Comparison of ENCODE assay signal across 10 mouse cellular contexts in genomic region chr6:124544466-124544865, GRCm38 (mm10). TPM values are rescaled to one million over a fixed set of nuclear protein-coding genes. Genes with fewer than 3 reads are reported as not detected.
A peak's percentile ranks its signal among the peaks of the same experiment; 100 is the strongest.
DNase-seq lines count a peak whose midpoint lies in the region; ATAC-seq and TF ChIP-seq lines count a peak whose summit lies in the region.
"Had no signal": no experiment of that assay in that cellular context is flagged by ENCODE, and none has a peak within 500 bp of the region (broad histone marks: within the 10 kb centered on the region; RNA-seq: fewer than 3 reads in every experiment).

No protein-coding gene starts in this region.

- WGBS in intestine, postnatal 0 days, result 83% methylated on average over 5 of the region's 6 CpGs
- 81% methylated on average over 5 of the region's 6 CpGs for WGBS in intestine, embryonic 16.5 days
- WGBS in forebrain, embryonic 15.5 days, result 88% methylated on average over 6 of the region's 6 CpGs
- 86% methylated on average over 6 of the region's 6 CpGs for WGBS in forebrain, embryonic 13.5 days
- WGBS in midbrain, embryonic 15.5 days, result 91% methylated on average over 6 of the region's 6 CpGs

- peak; percentile 35 for DNase-seq in urinary bladder, postnatal 14 days (ENCODE audit: low spot score)
- no peak for DNase-seq in urinary bladder, postnatal 10 days (ENCODE audit: low spot score)
- DNase-seq in kidney, adult 9 months, result peak; percentile 26
- DNase-seq: embryo, embryonic 11 days had no signal

- no peak overlapping the region for H3K9ac ChIP-seq in intestine, postnatal 0 days (ENCODE audit: low read depth, low read length)
- no peak overlapping the region for H3K9ac ChIP-seq in intestine, embryonic 16.5 days (ENCODE audit: low read depth, low read length)
- H3K9ac ChIP-seq in forebrain, embryonic 15.5 days (replicated peaks), result no peak overlapping the region
- H3K9ac ChIP-seq in forebrain, embryonic 13.5 days, result no peak overlapping the region
- H3K9ac ChIP-seq in midbrain, embryonic 15.5 days, result no peak overlapping the region

- H3K9me3 ChIP-seq in intestine, postnatal 0 days (ENCODE audit: control insufficient read depth), result no peaks in the 10 kb centered on the region
- H3K9me3 ChIP-seq in intestine, embryonic 16.5 days (ENCODE audit: control insufficient read depth, low read length), result no peaks in the 10 kb centered on the region
- no peaks in the 10 kb centered on the region for H3K9me3 ChIP-seq in forebrain, embryonic 15.5 days
- H3K9me3 ChIP-seq in forebrain, embryonic 13.5 days (replicated peaks), result no peaks in the 10 kb centered on the region
- no peaks in the 10 kb centered on the region for H3K9me3 ChIP-seq in midbrain, embryonic 15.5 days

- no peak overlapping the region for H3K4me3 ChIP-seq in intestine, postnatal 0 days (ENCODE audit: low read depth, low read length)
- H3K4me3 ChIP-seq in intestine, embryonic 16.5 days (ENCODE audit: low read length), result no peak overlapping the region
- no peak overlapping the region for H3K4me3 ChIP-seq in forebrain, embryonic 15.5 days
- no peak overlapping the region for H3K4me3 ChIP-seq in forebrain, embryonic 13.5 days
- no peak overlapping the region for H3K4me3 ChIP-seq in midbrain, embryonic 15.5 days

- H3K27me3 ChIP-seq in intestine, postnatal 0 days (replicated peaks; ENCODE audit: control insufficient read depth, insufficient read depth, low read length), result no peaks in the 10 kb centered on the region
- no peaks in the 10 kb centered on the region for H3K27me3 ChIP-seq in intestine, embryonic 16.5 days (replicated peaks; ENCODE audit: control insufficient read depth, insufficient read depth, low read length)
- H3K27me3 ChIP-seq in forebrain, embryonic 15.5 days, result no peaks in the 10 kb centered on the region
- H3K27me3 ChIP-seq in forebrain, embryonic 13.5 days, result no peaks in the 10 kb centered on the region
- no peaks in the 10 kb centered on the region for H3K27me3 ChIP-seq in midbrain, embryonic 15.5 days (replicated peaks)

- H3K4me2 ChIP-seq in intestine, postnatal 0 days (replicated peaks; ENCODE audit: low read depth), result no peak overlapping the region
- no peak overlapping the region for H3K4me2 ChIP-seq in intestine, embryonic 16.5 days (ENCODE audit: low read depth, low read length)
- no peak overlapping the region for H3K4me2 ChIP-seq in forebrain, embryonic 15.5 days (replicated peaks)
- H3K4me2 ChIP-seq in forebrain, embryonic 13.5 days, result no peak overlapping the region
- no peak overlapping the region for H3K4me2 ChIP-seq in midbrain, embryonic 15.5 days
- H3K4me2 ChIP-seq: midbrain, embryonic 11.5 days had no signal

- no peaks in the 10 kb centered on the region for H3K36me3 ChIP-seq in intestine, postnatal 0 days (ENCODE audit: control insufficient read depth, insufficient read depth)
- no peaks in the 10 kb centered on the region for H3K36me3 ChIP-seq in intestine, embryonic 16.5 days (ENCODE audit: control insufficient read depth, insufficient read depth, low read length)
- no peaks in the 10 kb centered on the region for H3K36me3 ChIP-seq in forebrain, embryonic 15.5 days
- no peaks in the 10 kb centered on the region for H3K36me3 ChIP-seq in forebrain, embryonic 13.5 days (ENCODE audit: poor library complexity, severe bottlenecking)
- H3K36me3 ChIP-seq in midbrain, embryonic 15.5 days (replicated peaks), result no peaks in the 10 kb centered on the region

- H3K27ac ChIP-seq in intestine, postnatal 0 days (ENCODE audit: low read depth, low read length), result no peak overlapping the region
- no peak overlapping the region for H3K27ac ChIP-seq in intestine, embryonic 16.5 days (ENCODE audit: low read length)
- H3K27ac ChIP-seq in forebrain, embryonic 15.5 days (replicated peaks), result no peak overlapping the region
- no peak overlapping the region for H3K27ac ChIP-seq in forebrain, embryonic 13.5 days
- no peak overlapping the region for H3K27ac ChIP-seq in midbrain, embryonic 15.5 days

- ATAC-seq in intestine, postnatal 0 days, result no peak
- no peak for ATAC-seq in intestine, embryonic 16.5 days
- no peak for ATAC-seq in forebrain, embryonic 15.5 days (replicated peaks)
- no peak for ATAC-seq in forebrain, embryonic 13.5 days
- ATAC-seq in midbrain, embryonic 15.5 days (replicated peaks), result no peak

- no peaks in the 10 kb centered on the region for H3K4me1 ChIP-seq in intestine, postnatal 0 days (replicated peaks; ENCODE audit: control insufficient read depth, insufficient read depth, low read length)
- H3K4me1 ChIP-seq in intestine, embryonic 16.5 days (ENCODE audit: control insufficient read depth, insufficient read depth, low read length), result no peaks in the 10 kb centered on the region
- H3K4me1 ChIP-seq in forebrain, embryonic 15.5 days, result no peaks in the 10 kb centered on the region
- no peaks in the 10 kb centered on the region for H3K4me1 ChIP-seq in forebrain, embryonic 13.5 days
- no peaks in the 10 kb centered on the region for H3K4me1 ChIP-seq in midbrain, embryonic 15.5 days

- TF ChIP-seq CTCF in intestine, postnatal 0 days (IDR thresholded peaks at IDR 0.05; ENCODE audit: low read depth), result peak; percentile 56

RNA-seq across cellular contexts. Expression of gene C1s1, which starts 2.3 kb away (rescaled TPM):
- polyA plus RNA-seq in intestine, postnatal 0 days (2015; fragmentation: Nextera tagmentation; extraction: Ambion mirVana), result 9.1 and 10.4 TPM in 2 replicates
- polyA plus RNA-seq in intestine, embryonic 16.5 days (2015; fragmentation: Nextera tagmentation; extraction: Ambion mirVana), result 6.3 and 6.6 TPM in 2 replicates
- 0.34 and 0.47 TPM in 2 replicates for polyA plus RNA-seq in forebrain, embryonic 15.5 days (2015; fragmentation: Nextera tagmentation; extraction: Ambion mirVana)
- polyA plus RNA-seq in forebrain, embryonic 13.5 days (2015; fragmentation: Nextera tagmentation; extraction: Ambion mirVana), result 0.14 and 0.40 TPM in 2 replicates
- 0.92 and 1.1 TPM in 2 replicates for polyA plus RNA-seq in midbrain, embryonic 15.5 days (2015; fragmentation: Nextera tagmentation; extraction: Ambion mirVana)

RNA-seq across cellular contexts. Expression of gene C1rb, which starts 25.6 kb away (rescaled TPM):
- not detected in 2 replicates for polyA plus RNA-seq in intestine, postnatal 0 days (2015; fragmentation: Nextera tagmentation; extraction: Ambion mirVana)
- polyA plus RNA-seq in intestine, embryonic 16.5 days (2015; fragmentation: Nextera tagmentation; extraction: Ambion mirVana), result not detected in 2 replicates
- polyA plus RNA-seq in forebrain, embryonic 15.5 days (2015; fragmentation: Nextera tagmentation; extraction: Ambion mirVana), result 0.08 TPM in 1 of 2 replicates, not detected in the other
- polyA plus RNA-seq in forebrain, embryonic 13.5 days (2015; fragmentation: Nextera tagmentation; extraction: Ambion mirVana), result not detected in 2 replicates
- polyA plus RNA-seq in midbrain, embryonic 15.5 days (2015; fragmentation: Nextera tagmentation; extraction: Ambion mirVana), result not detected in 2 replicates
- polyA plus RNA-seq: midbrain, embryonic 11.5 days had no signal

RNA-seq across cellular contexts. Expression of gene C1ra, which starts 32.3 kb away (rescaled TPM):
- 6.9 and 7.5 TPM in 2 replicates for polyA plus RNA-seq in intestine, postnatal 0 days (2015; fragmentation: Nextera tagmentation; extraction: Ambion mirVana)
- polyA plus RNA-seq in intestine, embryonic 16.5 days (2015; fragmentation: Nextera tagmentation; extraction: Ambion mirVana), result 5.1 TPM in 2 replicates
- 0.14 and 0.43 TPM in 2 replicates for polyA plus RNA-seq in forebrain, embryonic 15.5 days (2015; fragmentation: Nextera tagmentation; extraction: Ambion mirVana)
- polyA plus RNA-seq in forebrain, embryonic 13.5 days (2015; fragmentation: Nextera tagmentation; extraction: Ambion mirVana), result 0.09 and 0.12 TPM in 2 replicates
- 0.27 and 0.28 TPM in 2 replicates for polyA plus RNA-seq in midbrain, embryonic 15.5 days (2015; fragmentation: Nextera tagmentation; extraction: Ambion mirVana)
- polyA plus RNA-seq: midbrain, embryonic 11.5 days had no signal

RNA-seq across cellular contexts. Expression of gene C1rl, which starts 51.6 kb away (rescaled TPM):
- 1.9 TPM in 2 replicates for polyA plus RNA-seq in intestine, postnatal 0 days (2015; fragmentation: Nextera tagmentation; extraction: Ambion mirVana)
- 3.0 and 3.5 TPM in 2 replicates for polyA plus RNA-seq in intestine, embryonic 16.5 days (2015; fragmentation: Nextera tagmentation; extraction: Ambion mirVana)
- 0.06 and 0.08 TPM in 2 replicates for polyA plus RNA-seq in forebrain, embryonic 15.5 days (2015; fragmentation: Nextera tagmentation; extraction: Ambion mirVana)
- 0.08 and 0.09 TPM in 2 replicates for polyA plus RNA-seq in forebrain, embryonic 13.5 days (2015; fragmentation: Nextera tagmentation; extraction: Ambion mirVana)
- 0.23 and 0.30 TPM in 2 replicates for polyA plus RNA-seq in midbrain, embryonic 15.5 days (2015; fragmentation: Nextera tagmentation; extraction: Ambion mirVana)
